Mouse (Mus musculus) lung, adult 2 months (tissue): ENCODE results near the gene Rbpms2. TPM values are rescaled to one million over a fixed set of nuclear protein-coding genes. Genes with fewer than 3 reads are reported as not detected.
"Not testable (repeated sequence)": the region's sequence is repeated elsewhere in the genome, so short reads cannot be mapped to it uniquely, and the experiment has no call there.

Experiments
- DNase-seq: peaks from one replicate; pipeline ENCODE4 v3.0.0; 2022
- H3K4me1 ChIP-seq: fragments of 200-500 bp; 2 replicates; pipeline ENCODE4 v1.6.1; 2011; ENCODE audit warnings: low read length; ENCODE audit not compliant: control insufficient read depth, insufficient read depth
- H3K4me3 ChIP-seq: fragments of 200-500 bp; replicated peaks from 2 replicates; pipeline ENCODE3; 2011; ENCODE audit warnings: low read depth, mild to moderate bottlenecking, control low read depth, low read length; ENCODE audit errors: extremely low read depth
- CTCF ChIP-seq: fragments of 200-500 bp; IDR thresholded peaks from 2 replicates; pipeline ENCODE4 v1.5.1; 2011; ENCODE audit warnings: mild to moderate bottlenecking, low read length, control low read depth; ENCODE audit not compliant: insufficient read depth
- POLR2A ChIP-seq: fragments of 200-500 bp; IDR thresholded peaks from 2 replicates; pipeline ENCODE4 v1.6.1; 2011; ENCODE audit warnings: low read depth, mild to moderate bottlenecking, control low read depth, low read length, borderline replicate concordance; ENCODE audit errors: extremely low read depth
- WGBS: fragments of 180-500 bp; shearing (Covaris S2); methylation state at CpG from one replicate; pipeline ENCODE4 v1.1.7; 2018; 5-methylcytosine and 5-hydroxymethylcytosine counted together
- polyA plus RNA-seq: library from polyadenylated mRNA; depleted of rRNA; stranded (reverse); fragments of >200 nt; gene quantifications from 2 replicates; pipeline ENCODE4 v1.2.3, GENCODE M21; 2012

Gene Rbpms2
- polyA plus RNA-seq, 1 experiment: 18.4 TPM

GRCm38 (mm10) chr9:65682994-65683393, 53.5 kb downstream of the Rbpms2 start:
- 50% methylated on average over 1 of the region's 1 CpGs for WGBS
- H3K4me1 ChIP-seq: peaks cover 48% of the 10 kb centered on the region
- TF ChIP-seq POLR2A (no peak), CTCF (0 out of 2 replicates have a peak, but pooled peaks have one; percentile 26)
- H3K4me3 ChIP-seq: no peak overlapping the region
- no peak for DNase-seq

- Histone ChIP-seq H3K4me3 (no peak overlapping the region), H3K4me1 (peaks cover 35% of the 10 kb centered on the region)
- 62% methylated on average over 2 of the region's 2 CpGs for WGBS
- no peak for DNase-seq
- TF ChIP-seq CTCF: no peak
- TF ChIP-seq POLR2A: no peak
Measured at GRCm38 (mm10) chr9:65684704-65685103, 55.3 kb downstream of the Rbpms2 start.

DNA sequence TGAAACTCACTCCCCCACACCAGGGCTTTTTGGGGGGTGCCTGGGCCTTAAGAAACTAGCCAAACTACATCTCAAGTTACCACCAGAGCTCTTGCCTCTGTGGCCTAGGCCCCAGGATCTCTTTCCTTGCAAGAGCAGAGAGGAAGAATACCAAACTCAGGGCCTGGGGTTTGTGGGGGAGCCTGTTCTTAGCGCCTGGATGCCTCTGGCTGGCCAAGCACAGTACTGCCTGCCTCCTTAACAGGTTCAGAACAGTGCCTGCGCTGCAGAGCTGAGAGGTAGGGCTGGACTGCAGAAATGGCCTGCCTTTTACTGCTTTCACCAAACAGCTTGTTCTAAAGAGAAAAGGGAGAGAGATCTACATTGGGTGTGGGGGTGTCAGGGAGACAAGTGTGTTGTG, 60.4 kb downstream of the Rbpms2 start:
- WGBS: 77% methylated on average over 2 of the region's 2 CpGs
- not testable (repeated sequence) for H3K4me3 ChIP-seq, DNase-seq, H3K4me1 ChIP-seq

- TF ChIP-seq CTCF (no peak), POLR2A (no peak)
- 53% methylated on average over 3 of the region's 3 CpGs for WGBS
- Histone ChIP-seq H3K4me1 (peaks cover 5% of the 10 kb centered on the region), H3K4me3 (no peak overlapping the region)
- no peak for DNase-seq
Measured at GRCm38 (mm10) chr9:65692466-65692865, 63.0 kb downstream of the Rbpms2 start.

GRCm38 (mm10) chr9:65692959-65693603, 63.6 kb downstream of the Rbpms2 start:
- Histone ChIP-seq H3K4me1 (peaks cover 5% of the 10 kb centered on the region), H3K4me3 (no peak overlapping the region)
- TF ChIP-seq CTCF (no peak), POLR2A (no peak)
- DNase-seq: no peak
- WGBS: 39% methylated on average over 5 of the region's 5 CpGs

- no peak for DNase-seq
- no peak for TF ChIP-seq CTCF
- TF ChIP-seq POLR2A: no peak
- Histone ChIP-seq H3K4me1 (peaks cover 5% of the 10 kb centered on the region), H3K4me3 (no peak overlapping the region)
- 46% methylated on average over 3 of the region's 3 CpGs for WGBS
Measured at GRCm38 (mm10) chr9:65695646-65696045, 66.2 kb downstream of the Rbpms2 start.

- peaks cover 5% of the 10 kb centered on the region for H3K4me1 ChIP-seq
- DNase-seq: no peak
- no peak overlapping the region for H3K4me3 ChIP-seq
- TF ChIP-seq CTCF (no peak), POLR2A (no peak)
Measured at GRCm38 (mm10) chr9:65696337-65696736, 66.9 kb downstream of the Rbpms2 start.

DNA sequence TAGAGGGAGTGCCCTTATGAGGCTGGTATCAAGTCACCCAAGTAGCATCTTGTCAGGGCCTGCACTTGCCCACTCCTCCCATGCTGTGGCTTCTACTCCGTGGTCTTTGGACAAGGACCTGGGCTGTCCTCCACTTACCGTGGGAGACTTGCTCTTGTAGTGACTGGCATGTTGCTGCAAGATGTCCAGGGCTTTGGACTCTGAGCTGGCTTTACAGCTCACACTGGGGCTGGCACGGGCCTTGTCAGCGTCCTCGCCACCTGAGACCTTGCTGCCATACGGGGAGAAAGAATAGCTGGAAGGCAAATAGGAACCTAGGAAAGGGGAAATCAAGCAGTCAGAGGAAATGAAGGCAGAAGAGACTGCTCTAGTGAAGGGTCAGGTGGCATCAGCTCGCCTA, 67.9 kb downstream of the Rbpms2 start:
- 82% methylated on average over 7 of the region's 7 CpGs for WGBS
- H3K4me1 ChIP-seq: peaks cover 5% of the 10 kb centered on the region
- DNase-seq: no peak
- H3K4me3 ChIP-seq: no peak overlapping the region
- TF ChIP-seq CTCF (no peak), POLR2A (no peak)

DNA sequence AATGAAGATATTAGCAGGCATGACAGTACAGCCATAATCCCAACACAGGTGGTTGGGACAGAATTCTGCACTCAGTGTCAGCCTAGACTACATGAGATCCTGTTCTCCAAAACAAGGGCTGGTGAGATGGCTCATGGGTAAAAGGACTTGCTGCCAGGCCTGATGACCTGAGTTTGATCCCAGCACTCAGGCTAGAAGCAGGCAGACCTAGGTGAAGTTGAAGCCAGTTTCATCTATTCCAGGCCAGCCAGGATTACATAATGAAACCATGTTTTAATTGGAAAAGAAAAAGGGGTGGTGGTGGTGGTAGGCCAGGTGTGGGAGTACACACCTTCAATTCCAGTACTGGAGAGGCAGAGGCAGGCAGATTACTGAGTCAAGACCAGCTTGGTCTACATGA, 68.5 kb downstream of the Rbpms2 start:
- H3K4me1 ChIP-seq: peaks cover 5% of the 10 kb centered on the region
- DNase-seq: no peak
- no peak for TF ChIP-seq POLR2A
- TF ChIP-seq CTCF: no peak
- no peak overlapping the region for H3K4me3 ChIP-seq

GRCm38 (mm10) chr9:65700504-65700903, 71.1 kb downstream of the Rbpms2 start:
- TF ChIP-seq CTCF (no peak), POLR2A (no peak)
- Histone ChIP-seq H3K4me1 (peaks cover 5% of the 10 kb centered on the region), H3K4me3 (no peak overlapping the region)
- 91% methylated on average over 6 of the region's 6 CpGs for WGBS
- DNase-seq: no peak
